ENCODE assay signal across 30 mouse cellular contexts in genomic region chr14:61224387-61225077, GRCm38 (mm10). TPM values are rescaled to one million over a fixed set of nuclear protein-coding genes. Genes with fewer than 3 reads are reported as not detected.
DNase-seq lines count a peak whose midpoint lies in the region; ATAC-seq and TF ChIP-seq lines count a peak whose summit lies in the region.
"Had no signal": no experiment of that assay in that cellular context is flagged by ENCODE, and none has a peak within 500 bp of the region (broad histone marks: within the 10 kb centered on the region; RNA-seq: fewer than 3 reads in every experiment).

No protein-coding gene starts in this region.

- peak; percentile 44 for DNase-seq in cerebellum, postnatal 10 days
- no peak for DNase-seq in cerebellum, postnatal 36 days
- peak; percentile 5 for DNase-seq in hindbrain, postnatal 0 days (ENCODE audit: low spot score)
- DNase-seq in hindbrain, embryonic 14.5 days (ENCODE audit: low spot score) = no peak
- no peak for DNase-seq in stomach, postnatal 0 days (ENCODE audit: low spot score)
- DNase-seq: adrenal gland, postnatal 10 days; cerebellum, adult 11 months; cerebellum, adult 9-11 months; kidney, adult 8-10 months; kidney, postnatal 4 days; left cerebral cortex, postnatal 4 days; liver, postnatal 0 days; lung, postnatal 4 days; midbrain, embryonic 14.5 days; retina, postnatal 1 day; right cerebral cortex, postnatal 14 days; thymus, postnatal 14 days had no signal

- H3K4me2 ChIP-seq in hindbrain, postnatal 0 days (ENCODE audit: low read depth, low read length) = no peak overlapping the region
- H3K4me2 ChIP-seq in hindbrain, embryonic 14.5 days (replicated peaks) = no peak overlapping the region
- H3K4me2 ChIP-seq in stomach, embryonic 16.5 days (ENCODE audit: low read depth, low read length) = no peak overlapping the region
- no peak overlapping the region for H3K4me2 ChIP-seq in stomach, postnatal 0 days (replicated peaks; ENCODE audit: low read depth)
- H3K4me2 ChIP-seq: hindbrain, embryonic 15.5 days; liver, embryonic 12.5 days; neural tube, embryonic 15.5 days had no signal

- WGBS in hindbrain, postnatal 0 days = 61% methylated on average over 5 of the region's 5 CpGs
- 80% methylated on average over 5 of the region's 5 CpGs for WGBS in hindbrain, embryonic 14.5 days
- 62% methylated on average over 5 of the region's 5 CpGs for WGBS in stomach, embryonic 16.5 days
- WGBS in stomach, postnatal 0 days = 52% methylated on average over 5 of the region's 5 CpGs

- no peak overlapping the region for H3K9ac ChIP-seq in hindbrain, postnatal 0 days (replicated peaks; ENCODE audit: low read length)
- no peak overlapping the region for H3K9ac ChIP-seq in hindbrain, embryonic 14.5 days
- no peak overlapping the region for H3K9ac ChIP-seq in stomach, embryonic 16.5 days (ENCODE audit: low read length)
- H3K9ac ChIP-seq in stomach, postnatal 0 days (ENCODE audit: low read length) = no peak overlapping the region
- H3K9ac ChIP-seq: hindbrain, embryonic 15.5 days; liver, embryonic 12.5 days; liver, postnatal 0 days; neural tube, embryonic 15.5 days had no signal

- no peak for TF ChIP-seq EP300 in stomach, postnatal 0 days (optimal IDR thresholded peaks at IDR 0.05)

- TF ChIP-seq CTCF in hindbrain, postnatal 0 days (IDR thresholded peaks at IDR 0.05; ENCODE audit: low read depth) = no peak
- TF ChIP-seq CTCF in stomach, postnatal 0 days (IDR thresholded peaks at IDR 0.05; ENCODE audit: low read depth) = no peak

- no peaks in the 10 kb centered on the region for H3K4me1 ChIP-seq in hindbrain, postnatal 0 days (ENCODE audit: insufficient read depth, low read length)
- no peaks in the 10 kb centered on the region for H3K4me1 ChIP-seq in hindbrain, embryonic 14.5 days (replicated peaks; ENCODE audit: control insufficient read depth, insufficient read depth, low read length)
- no peaks in the 10 kb centered on the region for H3K4me1 ChIP-seq in stomach, embryonic 16.5 days (ENCODE audit: control insufficient read depth, insufficient read depth, low read length)
- no peaks in the 10 kb centered on the region for H3K4me1 ChIP-seq in stomach, postnatal 0 days (replicated peaks; ENCODE audit: control insufficient read depth, insufficient read depth)
- H3K4me1 ChIP-seq: hindbrain, embryonic 15.5 days; neural tube, embryonic 15.5 days had no signal

- H3K4me3 ChIP-seq in hindbrain, postnatal 0 days (ENCODE audit: low read length) = no peak overlapping the region
- H3K4me3 ChIP-seq in hindbrain, embryonic 14.5 days (replicated peaks; ENCODE audit: low read length) = no peak overlapping the region
- no peak overlapping the region for H3K4me3 ChIP-seq in stomach, embryonic 16.5 days (replicated peaks; ENCODE audit: low read length)
- no peak overlapping the region for H3K4me3 ChIP-seq in stomach, postnatal 0 days (ENCODE audit: low read depth, low read length)
- H3K4me3 ChIP-seq: forebrain, embryonic 10.5 days; hindbrain, embryonic 15.5 days; liver, embryonic 12.5 days; neural tube, embryonic 15.5 days had no signal

- H3K36me3 ChIP-seq in hindbrain, postnatal 0 days (ENCODE audit: insufficient read depth, low read length) = no peaks in the 10 kb centered on the region
- no peaks in the 10 kb centered on the region for H3K36me3 ChIP-seq in hindbrain, embryonic 14.5 days (replicated peaks; ENCODE audit: control insufficient read depth, insufficient read depth)
- H3K36me3 ChIP-seq in stomach, embryonic 16.5 days (ENCODE audit: control insufficient read depth, insufficient read depth, low read length) = no peaks in the 10 kb centered on the region
- H3K36me3 ChIP-seq in stomach, postnatal 0 days (ENCODE audit: control insufficient read depth, insufficient read depth, low read length) = no peaks in the 10 kb centered on the region
- H3K36me3 ChIP-seq: forebrain, embryonic 10.5 days; G1E; hindbrain, embryonic 15.5 days; liver, embryonic 12.5 days; neural tube, embryonic 15.5 days had no signal

- ATAC-seq in hindbrain, postnatal 0 days = no peak
- ATAC-seq in hindbrain, embryonic 14.5 days (ENCODE audit: low FRiP score) = no peak
- peak; percentile 56; the same call in 1 of the 2 replicates for ATAC-seq in stomach, embryonic 16.5 days (ENCODE audit: insufficient read depth, low FRiP score)
- no peak for ATAC-seq in stomach, postnatal 0 days (ENCODE audit: low FRiP score, low TSS enrichment)
- ATAC-seq in erythroid progenitor cell, adult 5-6 weeks (replicated peaks; ENCODE audit: low FRiP score, poor library complexity, severe bottlenecking) = no peak
- ATAC-seq: forebrain, embryonic 16.5 days; liver, embryonic 12.5 days; Patski had no signal

- H3K9me3 ChIP-seq in hindbrain, postnatal 0 days (ENCODE audit: low read length) = no peaks in the 10 kb centered on the region
- H3K9me3 ChIP-seq in hindbrain, embryonic 14.5 days (ENCODE audit: control insufficient read depth, low read length) = no peaks in the 10 kb centered on the region
- H3K9me3 ChIP-seq in stomach, embryonic 16.5 days (replicated peaks; ENCODE audit: control insufficient read depth, low read length) = no peaks in the 10 kb centered on the region
- H3K9me3 ChIP-seq in stomach, postnatal 0 days (ENCODE audit: control insufficient read depth, low read length) = no peaks in the 10 kb centered on the region
- H3K9me3 ChIP-seq: forebrain, embryonic 10.5 days; G1E; hindbrain, embryonic 15.5 days; liver, embryonic 12.5 days; neural tube, embryonic 15.5 days had no signal

- no peak overlapping the region for H3K27ac ChIP-seq in hindbrain, postnatal 0 days
- H3K27ac ChIP-seq in hindbrain, embryonic 14.5 days = no peak overlapping the region
- H3K27ac ChIP-seq in stomach, embryonic 16.5 days (ENCODE audit: low read length) = no peak overlapping the region
- no peak overlapping the region for H3K27ac ChIP-seq in stomach, postnatal 0 days (replicated peaks)
- H3K27ac ChIP-seq: forebrain, embryonic 10.5 days; hindbrain, embryonic 15.5 days; kidney, postnatal 0 days; liver, embryonic 12.5 days; neural tube, embryonic 15.5 days had no signal

- H3K27me3 ChIP-seq in hindbrain, postnatal 0 days (ENCODE audit: insufficient read depth, low read length) = no peaks in the 10 kb centered on the region
- no peaks in the 10 kb centered on the region for H3K27me3 ChIP-seq in hindbrain, embryonic 14.5 days (ENCODE audit: control insufficient read depth, insufficient read depth, low read length)
- H3K27me3 ChIP-seq in stomach, embryonic 16.5 days (ENCODE audit: control insufficient read depth, insufficient read depth, low read length) = no peaks in the 10 kb centered on the region
- H3K27me3 ChIP-seq in stomach, postnatal 0 days (ENCODE audit: control insufficient read depth, insufficient read depth, low read length) = no peaks in the 10 kb centered on the region
- H3K27me3 ChIP-seq: hindbrain, embryonic 15.5 days; liver, embryonic 12.5 days; neural tube, embryonic 15.5 days had no signal

RNA-seq across cellular contexts. Expression of gene Sgcg, which starts 33.8 kb away (rescaled TPM):
- total RNA-seq in hindbrain, postnatal 0 days (2014; rRNA removed) = 0.52 and 0.72 TPM in 2 replicates
- 0.49 and 0.76 TPM in 2 replicates for polyA plus RNA-seq in hindbrain, postnatal 0 days (2015; fragmentation: Nextera tagmentation; extraction: Ambion mirVana)
- polyA plus RNA-seq in hindbrain, embryonic 14.5 days (2014; fragmentation: Nextera tagmentation; extraction: Ambion mirVana) = 0.23 and 0.33 TPM in 2 replicates
- polyA plus RNA-seq in stomach, embryonic 16.5 days (2015; fragmentation: Nextera tagmentation; extraction: Ambion mirVana) = 1.6 and 5.6 TPM in 2 replicates
- 2.4 and 2.9 TPM in 2 replicates for polyA plus RNA-seq in stomach, postnatal 0 days (2015; fragmentation: Nextera tagmentation; extraction: Ambion mirVana)
- not detected in 2 replicates for total RNA-seq in erythroid progenitor cell, adult 5-6 weeks (2015; ENCODE audit: low replicate concordance)
- not detected in 2 replicates for total RNA-seq in erythroid progenitor cell, adult 5-6 weeks (2017; ENCODE audit: low replicate concordance)
- total RNA-seq: hematopoietic stem cell, adult 5-6 weeks; left cerebral cortex, postnatal 4 days; monocyte, adult 5-6 weeks had no signal
- polyA plus RNA-seq: forebrain, embryonic 10.5 days; G1E; liver, postnatal 0 days; midbrain, embryonic 14.5 days; Patski; small intestine, adult 2 months had no signal

Comparison
In these comparisons a context has a peak if more than half of its experiments do, and no peak if none do; other contexts are left out.
1. DNase-seq: peak in cerebellum, postnatal 10 days (2 of 2) and hindbrain, postnatal 0 days (single experiment); none in cerebellum, postnatal 36 days (0 of 2), hindbrain, embryonic 14.5 days (single experiment) and stomach, postnatal 0 days (single experiment).